Mouse (Mus musculus) adrenal gland, postnatal 36 days (tissue): Measurements from ENCODE around the gene Dok4. TPM values are rescaled to one million over a fixed set of nuclear protein-coding genes. Genes with fewer than 3 reads are reported as not detected.

Source experiments
- DNase-seq, 2 experiments: peaks; one replicate each; pipeline ENCODE4 v3.0.0; 2021; ENCODE audit warnings: mixed read lengths in 1 of 2
- long read RNA-seq, 2 experiments: library from polyadenylated mRNA; stranded (forward); transcript quantifications; one replicate each; pipeline ENCODE4 v2.0.0; 2021; ENCODE audit warnings: borderline sequencing depth in 2 of 2
- total RNA-seq, 2 experiments: library from RNA; stranded (reverse); gene quantifications; 2 replicates each; pipeline ENCODE4 v1.2.3; 2021

Dok4 gene
- 10 to 100 TPM; 10.5 to 10.9 TPM for total RNA-seq
- long read RNA-seq, experiment 1, transcript Dok4-201 (9 exons, 2,590 nt): major isoform, 8 of 12 reads
- long read RNA-seq, experiment 1, partial matches to known transcripts: 2 of 12 reads
- long read RNA-seq, experiment 1, other reads (novel, unspliced or antisense): 2 of 12 reads
- long read RNA-seq, experiment 2, partial matches to known transcripts: 0 of 6 reads
- long read RNA-seq, experiment 2, other reads (novel, unspliced or antisense): 2 of 6 reads

- DNase-seq: peak; percentile 94 to 95
Measured at GRCm38 (mm10) chr8:94876197-94876730, at the start of gene Dok4. Gene Dok4 (minus strand): TSS chr8:94876330.

- no peak for DNase-seq
Measured at GRCm38 (mm10) chr8:94923405-94923804, 47.3 kb upstream of the Dok4 start, which contains the start of gene Adgrg5. Gene Adgrg5 (plus strand): TSS chr8:94923694.

- no peak for DNase-seq
Measured at GRCm38 (mm10) chr8:94922602-94923001, 46.5 kb upstream of the Dok4 start.

GRCm38 (mm10) chr8:94922176-94922575 lies 46.0 kb upstream of the Dok4 start:
- no peak for DNase-seq

- DNase-seq: no peak
Measured at GRCm38 (mm10) chr8:94919256-94919655, 43.1 kb upstream of the Dok4 start.

GRCm38 (mm10) chr8:94917851-94918495 lies 41.8 kb upstream of the Dok4 start, which contains the start of gene Ccdc102a:
Gene Ccdc102a (minus strand): TSS chr8:94918098.
- peak; percentile 66 to 80 for DNase-seq

- DNase-seq: peak; percentile 95 to 98
Measured at GRCm38 (mm10) chr8:94917352-94917751, 41.2 kb upstream of the Dok4 start.

- no peak for DNase-seq
Measured at GRCm38 (mm10) chr8:94916960-94917324, 40.8 kb upstream of the Dok4 start.

- DNase-seq: no peak
Measured at GRCm38 (mm10) chr8:94916311-94916959, 40.3 kb upstream of the Dok4 start.

GRCm38 (mm10) chr8:94914701-94915101 lies 38.6 kb upstream of the Dok4 start:
- DNase-seq: no peak

GRCm38 (mm10) chr8:94914256-94914655 lies 38.1 kb upstream of the Dok4 start:
- no peak for DNase-seq

GRCm38 (mm10) chr8:94913061-94913660 lies 37.0 kb upstream of the Dok4 start:
- DNase-seq: peak; percentile 85 to 90

GRCm38 (mm10) chr8:94908847-94909246 lies 32.7 kb upstream of the Dok4 start:
- peak; percentile 89 to 92 for DNase-seq

- peak in 1 of 2 experiments; percentile 40 for DNase-seq
Measured at GRCm38 (mm10) chr8:94907591-94908300, 31.6 kb upstream of the Dok4 start.

GRCm38 (mm10) chr8:94904450-94905175 lies 28.5 kb upstream of the Dok4 start:
- DNase-seq: peak; percentile 88 to 90

GRCm38 (mm10) chr8:94903709-94904108 lies 27.6 kb upstream of the Dok4 start:
- DNase-seq: no peak

GRCm38 (mm10) chr8:94901031-94901430 lies 24.9 kb upstream of the Dok4 start:
- no peak for DNase-seq

- no peak for DNase-seq
Measured at GRCm38 (mm10) chr8:94900617-94901016, 24.5 kb upstream of the Dok4 start.

- DNase-seq: no peak
Measured at GRCm38 (mm10) chr8:94899262-94899661, 23.1 kb upstream of the Dok4 start.

- no peak for DNase-seq
Measured at GRCm38 (mm10) chr8:94892917-94893316, 16.8 kb upstream of the Dok4 start.

GRCm38 (mm10) chr8:94888383-94889036 lies 12.4 kb upstream of the Dok4 start:
- DNase-seq: peak; percentile 47 to 56
